Mouse (Mus musculus): ENCODE measurements around the gene 2210408I21Rik. TPM values are rescaled to one million over a fixed set of nuclear protein-coding genes. Genes with fewer than 3 reads are reported as not detected.
A peak's percentile ranks its signal among the peaks of the same experiment; 100 is the strongest.

Gene 2210408I21Rik
- polyA plus RNA-seq, 1 experiment from 2014 or later = 12.0 TPM

DNA sequence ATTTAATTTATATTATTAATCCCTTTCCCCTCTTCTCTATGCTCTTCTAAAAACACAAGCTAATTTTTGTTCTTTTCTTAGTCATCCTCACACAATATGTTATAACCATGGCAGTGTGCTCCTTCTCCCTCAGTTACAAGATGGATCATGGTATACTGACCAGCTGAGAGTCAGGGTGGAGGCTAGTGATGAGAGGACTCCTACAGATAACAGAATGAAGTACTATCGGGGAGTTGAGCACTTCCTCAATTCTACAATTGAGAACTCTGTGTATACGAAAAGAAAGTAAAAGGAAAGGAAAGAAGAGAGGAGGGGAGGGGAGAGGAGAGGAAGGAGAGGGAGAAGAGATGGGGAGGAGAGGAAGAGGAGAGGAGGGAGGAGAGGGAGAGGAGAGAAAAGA, 206.8 kb downstream of the 2210408I21Rik start:
- Histone ChIP-seq H3K4me3 (ENCODE audit: low read depth, low read length) (no peak overlapping the region), H3K36me3 (ENCODE audit: control insufficient read depth, insufficient read depth, low read length) (no peaks in the 10 kb centered on the region), H3K4me1 (ENCODE audit: control insufficient read depth, insufficient read depth, low read length) (no peaks in the 10 kb centered on the region), H3K27me3 (replicated peaks; ENCODE audit: control insufficient read depth, insufficient read depth, low read length) (no peaks in the 10 kb centered on the region), H3K4me2 (ENCODE audit: low read depth, low read length) (no peak overlapping the region), H3K27ac (replicated peaks; ENCODE audit: low read depth, low read length) (no peak overlapping the region), H3K9ac (ENCODE audit: low read depth, low read length) (no peak overlapping the region), H3K9me3 (ENCODE audit: control insufficient read depth, low read length) (no peaks in the 10 kb centered on the region)
- DNase-seq (ENCODE audit: low spot score) (no peak), ATAC-seq (ENCODE audit: low read depth) (no peak)
- 83% methylated on average over 2 of the region's 2 CpGs for WGBS

- DNase-seq (ENCODE audit: low spot score) = no peak
Measured at GRCm38 (mm10) chr13:77385448-77385970, 250.2 kb downstream of the 2210408I21Rik start.

GRCm38 (mm10) chr13:77386001-77386400, 250.7 kb downstream of the 2210408I21Rik start:
- no peak overlapping the region for H3K9ac ChIP-seq (ENCODE audit: low read depth, low read length)
- H3K27ac ChIP-seq (replicated peaks; ENCODE audit: low read depth, low read length) = no peak overlapping the region
- no peak overlapping the region for H3K4me3 ChIP-seq (ENCODE audit: low read depth, low read length)
- no peaks in the 10 kb centered on the region for H3K9me3 ChIP-seq (ENCODE audit: control insufficient read depth, low read length)
- DNase-seq (ENCODE audit: low spot score) (no peak), ATAC-seq (ENCODE audit: low read depth) (no peak)
- 88% methylated on average over 4 of the region's 4 CpGs for WGBS
- H3K27me3 ChIP-seq (replicated peaks; ENCODE audit: control insufficient read depth, insufficient read depth, low read length) = no peaks in the 10 kb centered on the region
- no peaks in the 10 kb centered on the region for H3K36me3 ChIP-seq (ENCODE audit: control insufficient read depth, insufficient read depth, low read length)
- H3K4me2 ChIP-seq (ENCODE audit: low read depth, low read length) = no peak overlapping the region
- no peaks in the 10 kb centered on the region for H3K4me1 ChIP-seq (ENCODE audit: control insufficient read depth, insufficient read depth, low read length)

More at GRCm38 (mm10) chr13:77385448-77385970, 250.2 kb downstream of the 2210408I21Rik start:
- no peak overlapping the region for H3K4me2 ChIP-seq (ENCODE audit: low read depth, low read length)
- no peaks in the 10 kb centered on the region for H3K27me3 ChIP-seq (replicated peaks; ENCODE audit: control insufficient read depth, insufficient read depth, low read length)
- H3K4me1 ChIP-seq (ENCODE audit: control insufficient read depth, insufficient read depth, low read length) = no peaks in the 10 kb centered on the region
- H3K9me3 ChIP-seq (ENCODE audit: control insufficient read depth, low read length) = no peaks in the 10 kb centered on the region
- 87% methylated on average over 3 of the region's 3 CpGs for WGBS
- H3K36me3 ChIP-seq (ENCODE audit: control insufficient read depth, insufficient read depth, low read length) = no peaks in the 10 kb centered on the region
- no peak overlapping the region for H3K27ac ChIP-seq (replicated peaks; ENCODE audit: low read depth, low read length)
- H3K9ac ChIP-seq (ENCODE audit: low read depth, low read length) = no peak overlapping the region
- ATAC-seq (ENCODE audit: low read depth) = no peak
- no peak overlapping the region for H3K4me3 ChIP-seq (ENCODE audit: low read depth, low read length)

GRCm38 (mm10) chr13:77388148-77388547, 252.8 kb downstream of the 2210408I21Rik start:
- Histone ChIP-seq H3K4me2 (ENCODE audit: low read depth, low read length) (no peak overlapping the region), H3K36me3 (ENCODE audit: control insufficient read depth, insufficient read depth, low read length) (no peaks in the 10 kb centered on the region), H3K27ac (replicated peaks; ENCODE audit: low read depth, low read length) (no peak overlapping the region), H3K4me3 (ENCODE audit: low read depth, low read length) (no peak overlapping the region), H3K27me3 (replicated peaks; ENCODE audit: control insufficient read depth, insufficient read depth, low read length) (no peaks in the 10 kb centered on the region), H3K4me1 (ENCODE audit: control insufficient read depth, insufficient read depth, low read length) (no peaks in the 10 kb centered on the region), H3K9ac (ENCODE audit: low read depth, low read length) (no peak overlapping the region), H3K9me3 (ENCODE audit: control insufficient read depth, low read length) (no peaks in the 10 kb centered on the region)
- 84% methylated on average over 4 of the region's 4 CpGs for WGBS
- ATAC-seq (ENCODE audit: low read depth) = no peak
- DNase-seq (ENCODE audit: low spot score) = no peak

GRCm38 (mm10) chr13:77389209-77389608, 253.9 kb downstream of the 2210408I21Rik start:
- Histone ChIP-seq H3K4me1 (ENCODE audit: control insufficient read depth, insufficient read depth, low read length) (no peaks in the 10 kb centered on the region), H3K4me3 (ENCODE audit: low read depth, low read length) (no peak overlapping the region)
- no peak for ATAC-seq (ENCODE audit: low read depth)

GRCm38 (mm10) chr13:77396374-77396773, 261.0 kb downstream of the 2210408I21Rik start:
- DNase-seq (ENCODE audit: low spot score) = no peak
- Histone ChIP-seq H3K4me1 (ENCODE audit: control insufficient read depth, insufficient read depth, low read length) (no peaks in the 10 kb centered on the region), H3K9me3 (ENCODE audit: control insufficient read depth, low read length) (no peaks in the 10 kb centered on the region), H3K27me3 (replicated peaks; ENCODE audit: control insufficient read depth, insufficient read depth, low read length) (no peaks in the 10 kb centered on the region), H3K4me3 (ENCODE audit: low read depth, low read length) (no peak overlapping the region), H3K27ac (replicated peaks; ENCODE audit: low read depth, low read length) (no peak overlapping the region), H3K4me2 (ENCODE audit: low read depth, low read length) (no peak overlapping the region), H3K9ac (ENCODE audit: low read depth, low read length) (no peak overlapping the region), H3K36me3 (ENCODE audit: control insufficient read depth, insufficient read depth, low read length) (no peaks in the 10 kb centered on the region)
- 83% methylated on average over 2 of the region's 2 CpGs for WGBS
- no peak for ATAC-seq (ENCODE audit: low read depth)

More at GRCm38 (mm10) chr13:77389209-77389608, 253.9 kb downstream of the 2210408I21Rik start:
- no peak for DNase-seq (ENCODE audit: low spot score)
- H3K9me3 ChIP-seq (ENCODE audit: control insufficient read depth, low read length) = no peaks in the 10 kb centered on the region
- no peak overlapping the region for H3K27ac ChIP-seq (replicated peaks; ENCODE audit: low read depth, low read length)
- no peak overlapping the region for H3K9ac ChIP-seq (ENCODE audit: low read depth, low read length)
- no peaks in the 10 kb centered on the region for H3K36me3 ChIP-seq (ENCODE audit: control insufficient read depth, insufficient read depth, low read length)
- no peaks in the 10 kb centered on the region for H3K27me3 ChIP-seq (replicated peaks; ENCODE audit: control insufficient read depth, insufficient read depth, low read length)
- H3K4me2 ChIP-seq (ENCODE audit: low read depth, low read length) = no peak overlapping the region

DNA sequence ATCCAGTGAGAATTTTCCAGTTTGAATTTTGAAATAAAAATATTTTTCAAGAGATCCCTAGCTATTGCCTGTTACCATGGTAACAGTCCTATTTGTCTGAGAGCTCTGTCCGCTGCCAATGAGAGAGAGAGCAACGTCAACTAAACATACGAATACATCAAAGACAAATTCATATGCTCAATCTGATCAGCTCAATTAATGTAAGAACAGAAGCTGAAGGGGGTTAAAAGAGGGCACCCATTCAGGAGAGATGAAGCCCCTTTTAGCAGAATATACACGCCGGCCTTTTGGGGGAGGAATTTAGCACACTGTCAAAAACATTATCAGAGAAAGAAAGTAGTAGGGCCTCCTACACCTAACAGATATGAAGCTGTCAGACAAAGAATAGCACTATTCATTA, 261.6 kb downstream of the 2210408I21Rik start:
- DNase-seq (ENCODE audit: low spot score) (no peak), ATAC-seq (ENCODE audit: low read depth) (no peak)
- no peaks in the 10 kb centered on the region for H3K4me1 ChIP-seq (ENCODE audit: control insufficient read depth, insufficient read depth, low read length)
- no peaks in the 10 kb centered on the region for H3K9me3 ChIP-seq (ENCODE audit: control insufficient read depth, low read length)
- 65% methylated on average over 5 of the region's 5 CpGs for WGBS
- no peak overlapping the region for H3K4me2 ChIP-seq (ENCODE audit: low read depth, low read length)
- H3K36me3 ChIP-seq (ENCODE audit: control insufficient read depth, insufficient read depth, low read length) = no peaks in the 10 kb centered on the region
- H3K4me3 ChIP-seq (ENCODE audit: low read depth, low read length) = no peak overlapping the region
- H3K9ac ChIP-seq (ENCODE audit: low read depth, low read length) = no peak overlapping the region
- no peak overlapping the region for H3K27ac ChIP-seq (replicated peaks; ENCODE audit: low read depth, low read length)
- no peaks in the 10 kb centered on the region for H3K27me3 ChIP-seq (replicated peaks; ENCODE audit: control insufficient read depth, insufficient read depth, low read length)

GRCm38 (mm10) chr13:77397646-77398045, 262.3 kb downstream of the 2210408I21Rik start:
- Histone ChIP-seq H3K9ac (ENCODE audit: low read depth, low read length) (no peak overlapping the region), H3K36me3 (ENCODE audit: control insufficient read depth, insufficient read depth, low read length) (no peaks in the 10 kb centered on the region), H3K9me3 (ENCODE audit: control insufficient read depth, low read length) (no peaks in the 10 kb centered on the region), H3K4me1 (ENCODE audit: control insufficient read depth, insufficient read depth, low read length) (no peaks in the 10 kb centered on the region), H3K4me3 (ENCODE audit: low read depth, low read length) (no peak overlapping the region), H3K27ac (replicated peaks; ENCODE audit: low read depth, low read length) (no peak overlapping the region), H3K27me3 (replicated peaks; ENCODE audit: control insufficient read depth, insufficient read depth, low read length) (no peaks in the 10 kb centered on the region), H3K4me2 (ENCODE audit: low read depth, low read length) (no peak overlapping the region)
- ATAC-seq (ENCODE audit: low read depth) (no peak), DNase-seq (ENCODE audit: low spot score) (no peak)
- 86% methylated on average over 7 of the region's 7 CpGs for WGBS

DNA sequence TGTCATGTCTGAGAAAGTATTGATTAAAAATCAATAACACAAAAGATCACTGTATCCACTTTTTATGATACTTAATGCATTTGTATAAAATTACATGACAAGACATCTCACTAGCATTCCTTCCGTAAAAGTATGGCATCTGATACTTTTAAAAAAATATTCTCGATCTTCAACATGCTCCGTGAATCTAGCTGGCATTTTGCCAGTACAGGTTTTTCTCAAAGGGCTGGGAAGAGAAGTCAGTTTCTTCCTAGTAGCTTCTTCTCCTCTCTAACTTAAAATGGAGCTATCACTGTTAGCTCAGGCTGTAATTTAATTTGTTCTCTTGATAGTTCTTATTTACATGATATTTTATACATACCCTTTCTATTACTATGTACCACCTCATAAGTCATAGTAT, 263.1 kb downstream of the 2210408I21Rik start:
- no peaks in the 10 kb centered on the region for H3K9me3 ChIP-seq (ENCODE audit: control insufficient read depth, low read length)
- WGBS = 47% methylated on average over 3 of the region's 3 CpGs
- H3K27ac ChIP-seq (replicated peaks; ENCODE audit: low read depth, low read length) = no peak overlapping the region
- H3K4me1 ChIP-seq (ENCODE audit: control insufficient read depth, insufficient read depth, low read length) = no peaks in the 10 kb centered on the region
- no peak overlapping the region for H3K9ac ChIP-seq (ENCODE audit: low read depth, low read length)
- no peak for ATAC-seq (ENCODE audit: low read depth)
- DNase-seq (ENCODE audit: low spot score) = peak; percentile 33
- 0 out of 2 replicates have a peak overlapping the region, but pooled peaks have one; percentile 15 for H3K4me2 ChIP-seq (ENCODE audit: low read depth, low read length)
- no peak overlapping the region for H3K4me3 ChIP-seq (ENCODE audit: low read depth, low read length)
- H3K27me3 ChIP-seq (replicated peaks; ENCODE audit: control insufficient read depth, insufficient read depth, low read length) = no peaks in the 10 kb centered on the region
- no peaks in the 10 kb centered on the region for H3K36me3 ChIP-seq (ENCODE audit: control insufficient read depth, insufficient read depth, low read length)
